Mouse (Mus musculus): ENCODE measurements around the gene Hist1h2bf.

- TF ChIP-seq POLR2A (IDR thresholded peaks at IDR 0.05; ENCODE audit: borderline replicate concordance, extremely low read depth, low read depth, low read length), result no peak
- no peak for TF ChIP-seq CTCF (IDR thresholded peaks at IDR 0.05; ENCODE audit: insufficient read depth, low read length)
Measured at GRCm38 (mm10) chr13:23541497-23541896, 32.5 kb downstream of the Hist1h2bf start.
